Mouse (Mus musculus) stomach, postnatal 0 days (tissue): Measurements from ENCODE around the gene Ly86. TPM values are rescaled to one million over a fixed set of nuclear protein-coding genes. Genes with fewer than 3 reads are reported as not detected.

Source experiments
- ATAC-seq: fragments of 200-750 bp; cut with Nextera tagmentation; 2 replicates; pipeline ENCODE4 v1.8.0; 2017; ENCODE audit not compliant: low FRiP score, low TSS enrichment
- DNase-seq: peaks from one replicate; pipeline ENCODE4 v3.0.0-alpha.2; 2016; ENCODE audit warnings: low spot score
- H3K27ac ChIP-seq: fragments of 300-500 bp; sonication (generic); replicated peaks from 2 replicates; pipeline ENCODE4 v1.5.1; 2014; ENCODE audit warnings: mild to moderate bottlenecking, control low read depth
- H3K27me3 ChIP-seq: fragments of 300-500 bp; sonication (generic); 2 replicates; pipeline ENCODE4 v1.6.1; 2014; ENCODE audit warnings: low read length; ENCODE audit not compliant: control insufficient read depth, insufficient read depth
- H3K36me3 ChIP-seq: fragments of 300-500 bp; sonication (generic); 2 replicates; pipeline ENCODE4 v1.6.1; 2014; ENCODE audit warnings: low read length, mixed read lengths; ENCODE audit not compliant: control insufficient read depth, insufficient read depth
- H3K4me1 ChIP-seq: fragments of 300-500 bp; sonication (generic); replicated peaks from 2 replicates; pipeline ENCODE4 v1.6.1; 2014; ENCODE audit warnings: antibody characterized with exemption; ENCODE audit not compliant: control insufficient read depth, insufficient read depth
- H3K4me2 ChIP-seq: fragments of 300-500 bp; sonication (generic); replicated peaks from 2 replicates; pipeline ENCODE4 v1.6.1; 2014; ENCODE audit warnings: low read depth, mild to moderate bottlenecking, control low read depth, moderate library complexity
- H3K4me3 ChIP-seq: fragments of 300-500 bp; sonication (generic); 2 replicates; pipeline ENCODE4 v1.5.1; 2014; ENCODE audit warnings: low read depth, low read length, control low read depth
- H3K9ac ChIP-seq: fragments of 300-500 bp; sonication (generic); 2 replicates; pipeline ENCODE4 v1.6.1; 2014; ENCODE audit warnings: mild to moderate bottlenecking, low read length, control low read depth, mixed read lengths
- H3K9me3 ChIP-seq: fragments of 300-500 bp; sonication (generic); 2 replicates; pipeline ENCODE4 v1.6.1; 2016; ENCODE audit warnings: low read length; ENCODE audit not compliant: control insufficient read depth
- CTCF ChIP-seq: IDR thresholded peaks from 2 replicates; pipeline ENCODE4 v1.5.1; 2016; ENCODE audit warnings: antibody characterized with exemption, low read depth, mild to moderate bottlenecking, moderate library complexity
- EP300 ChIP-seq: optimal IDR thresholded peaks from 2 replicates; pipeline ENCODE3; 2016; ENCODE audit warnings: antibody characterized with exemption
- WGBS: fragments of 180-500 bp; shearing (Covaris S2); extraction: QIAGEN DNeasy Blood & Tissue Kit; methylation state at CpG from one replicate; pipeline ENCODE4 v1.1.7; 2014; 5-methylcytosine and 5-hydroxymethylcytosine counted together
- polyA plus RNA-seq: library from polyadenylated mRNA; unstranded; fragments of >200 nt; fragmentation: Nextera tagmentation; extraction: Ambion mirVana; gene quantifications from 2 replicates; pipeline ENCODE4 v1.2.1, GENCODE M21; 2015

Gene Ly86
- polyA plus RNA-seq, 1 experiment from 2014 or later = 7.4 TPM

- H3K4me1 ChIP-seq = no peaks in the 10 kb centered on the region
- no peak overlapping the region for H3K4me3 ChIP-seq
- ATAC-seq = no peak
- DNase-seq = no peak
- no peak overlapping the region for H3K4me2 ChIP-seq
- 53% methylated on average over 9 of the region's 9 CpGs for WGBS
- no peak overlapping the region for H3K27ac ChIP-seq
- no peaks in the 10 kb centered on the region for H3K27me3 ChIP-seq
- no peaks in the 10 kb centered on the region for H3K36me3 ChIP-seq
- no peaks in the 10 kb centered on the region for H3K9me3 ChIP-seq
- no peak overlapping the region for H3K9ac ChIP-seq
- TF ChIP-seq EP300 (no peak), CTCF (no peak)
Observed at GRCm38 (mm10) chr13:37388222-37389202, 43.5 kb downstream of the Ly86 start.

GRCm38 (mm10) chr13:37389296-37389695 lies 44.3 kb downstream of the Ly86 start:
- ATAC-seq (no peak), DNase-seq (no peak)
- no peaks in the 10 kb centered on the region for H3K4me1 ChIP-seq
- H3K27me3 ChIP-seq = no peaks in the 10 kb centered on the region
- no peak for TF ChIP-seq CTCF
- TF ChIP-seq EP300 = no peak
- H3K36me3 ChIP-seq = no peaks in the 10 kb centered on the region
- no peak overlapping the region for H3K9ac ChIP-seq
- no peak overlapping the region for H3K27ac ChIP-seq
- no peak overlapping the region for H3K4me2 ChIP-seq
- 50% methylated on average over 5 of the region's 5 CpGs for WGBS
- no peaks in the 10 kb centered on the region for H3K9me3 ChIP-seq
- H3K4me3 ChIP-seq = no peak overlapping the region

GRCm38 (mm10) chr13:37398791-37399190 lies 53.8 kb downstream of the Ly86 start:
- no peak for ATAC-seq
- H3K4me2 ChIP-seq = no peak overlapping the region
- no peak overlapping the region for H3K27ac ChIP-seq
- WGBS = 85% methylated on average over 4 of the region's 4 CpGs
- no peaks in the 10 kb centered on the region for H3K4me1 ChIP-seq
- no peak overlapping the region for H3K4me3 ChIP-seq
- TF ChIP-seq EP300 (no peak), CTCF (no peak)
- H3K9ac ChIP-seq = no peak overlapping the region
- H3K36me3 ChIP-seq = no peaks in the 10 kb centered on the region
- H3K9me3 ChIP-seq = no peaks in the 10 kb centered on the region
- no peaks in the 10 kb centered on the region for H3K27me3 ChIP-seq
- DNase-seq = no peak

GRCm38 (mm10) chr13:37399340-37399739 lies 54.3 kb downstream of the Ly86 start:
- DNase-seq (no peak), ATAC-seq (no peak)
- 91% methylated on average over 8 of the region's 8 CpGs for WGBS
- no peak for TF ChIP-seq EP300
- H3K27me3 ChIP-seq = no peaks in the 10 kb centered on the region
- H3K27ac ChIP-seq = no peak overlapping the region
- no peaks in the 10 kb centered on the region for H3K36me3 ChIP-seq
- no peak overlapping the region for H3K4me3 ChIP-seq
- H3K9ac ChIP-seq = no peak overlapping the region
- H3K4me2 ChIP-seq = no peak overlapping the region
- H3K4me1 ChIP-seq = no peaks in the 10 kb centered on the region
- H3K9me3 ChIP-seq = no peaks in the 10 kb centered on the region

- Histone ChIP-seq H3K36me3 (no peaks in the 10 kb centered on the region), H3K9me3 (no peaks in the 10 kb centered on the region), H3K4me2 (no peak overlapping the region), H3K27me3 (no peaks in the 10 kb centered on the region), H3K9ac (no peak overlapping the region), H3K4me3 (no peak overlapping the region), H3K27ac (no peak overlapping the region), H3K4me1 (no peaks in the 10 kb centered on the region)
- no peak for ATAC-seq
- no peak for TF ChIP-seq CTCF
- no peak for TF ChIP-seq EP300
- DNase-seq = no peak
- 26% methylated on average over 3 of the region's 3 CpGs for WGBS
Observed at GRCm38 (mm10) chr13:37402421-37402820, 57.4 kb downstream of the Ly86 start.

DNA sequence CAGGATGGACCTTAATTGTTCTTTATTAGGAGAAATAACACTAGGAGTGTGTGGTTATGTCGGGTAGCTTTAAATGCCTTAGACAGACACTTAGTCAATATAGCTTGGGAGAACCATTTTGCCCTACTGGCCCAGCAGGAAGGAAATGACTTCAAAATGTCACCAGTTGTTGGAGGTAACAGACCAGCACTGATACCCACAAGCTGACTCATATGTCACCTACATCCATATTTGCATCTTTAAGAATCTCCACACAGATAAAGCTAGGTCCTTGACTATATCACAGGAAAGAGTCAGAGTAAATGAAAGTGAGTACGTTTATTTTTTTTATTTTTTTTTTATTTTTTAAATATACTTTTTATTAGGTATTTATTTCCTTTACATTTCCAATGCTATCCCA lies 58.7 kb downstream of the Ly86 start:
- no peak overlapping the region for H3K27ac ChIP-seq
- H3K4me2 ChIP-seq = no peak overlapping the region
- no peaks in the 10 kb centered on the region for H3K36me3 ChIP-seq
- no peak for ATAC-seq
- no peaks in the 10 kb centered on the region for H3K27me3 ChIP-seq
- 91% methylated on average over 2 of the region's 2 CpGs for WGBS
- DNase-seq = no peak
- H3K9me3 ChIP-seq = no peaks in the 10 kb centered on the region
- no peak overlapping the region for H3K4me3 ChIP-seq
- TF ChIP-seq CTCF (no peak), EP300 (no peak)
- H3K4me1 ChIP-seq = no peaks in the 10 kb centered on the region
- H3K9ac ChIP-seq = no peak overlapping the region
